Mouse (Mus musculus): ENCODE data around the gene Cpped1. TPM values are rescaled to one million over a fixed set of nuclear protein-coding genes. Genes with fewer than 3 reads are reported as not detected.

Gene Cpped1
- polyA plus RNA-seq, 1 experiment from 2014 or later, result 29.0 TPM

- no peak overlapping the region for H3K9ac ChIP-seq (ENCODE audit: low read depth, low read length)
- no peak overlapping the region for H3K4me3 ChIP-seq (ENCODE audit: low read depth, low read length)
- WGBS, result 88% methylated on average over 2 of the region's 2 CpGs
- no peak overlapping the region for H3K4me2 ChIP-seq (ENCODE audit: low read depth, low read length)
- no peaks in the 10 kb centered on the region for H3K9me3 ChIP-seq (ENCODE audit: control insufficient read depth, low read length)
- no peaks in the 10 kb centered on the region for H3K36me3 ChIP-seq (ENCODE audit: control insufficient read depth, insufficient read depth, low read length)
- H3K27ac ChIP-seq (replicated peaks; ENCODE audit: low read depth, low read length), result no peak overlapping the region
- DNase-seq (ENCODE audit: low spot score) (no peak), ATAC-seq (ENCODE audit: low read depth) (no peak)
- no peaks in the 10 kb centered on the region for H3K4me1 ChIP-seq (ENCODE audit: control insufficient read depth, insufficient read depth, low read length)
- no peaks in the 10 kb centered on the region for H3K27me3 ChIP-seq (replicated peaks; ENCODE audit: control insufficient read depth, insufficient read depth, low read length)
Observed at GRCm38 (mm10) chr16:11754136-11754535, 155.1 kb downstream of the Cpped1 start.

Other genes with a start within 250 kb of the Cpped1 start
- 3.0 and 3.4 TPM in 2 replicates for gene Shisa9, start 74.7 kb upstream of the Cpped1 start, polyA plus RNA-seq (2014; fragmentation: Nextera tagmentation; extraction: Ambion mirVana)